Mouse (Mus musculus) naive thymus-derived CD4-positive, alpha-beta T cell, adult 2 months (primary cell): ENCODE data around the gene Pde6b.

Source experiments
- DNase-seq: peaks from one replicate; pipeline ENCODE4 v3.0.0-alpha.2; 2011; ENCODE audit warnings: low read depth

The Pde6b gene

DNA sequence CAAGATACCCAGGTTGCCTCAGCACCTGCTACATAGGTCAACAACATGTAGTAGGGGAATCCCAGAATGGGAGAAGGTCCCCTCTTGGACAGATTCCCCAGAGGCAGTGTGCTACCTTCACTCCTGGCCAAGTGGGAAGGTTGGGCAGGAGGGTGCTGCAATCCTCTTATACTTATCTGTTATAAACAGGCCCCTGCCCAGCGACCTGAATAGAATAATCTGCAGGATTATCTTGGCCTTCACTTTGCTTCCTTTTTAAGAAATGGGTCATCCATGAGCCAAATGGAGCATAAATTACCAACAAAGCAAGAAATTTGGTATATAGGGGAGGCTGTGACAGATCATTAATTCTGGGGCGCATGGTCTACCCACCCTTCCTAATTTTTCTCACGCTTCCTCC is 1.6 kb downstream of the Pde6b start:
- no peak for DNase-seq

- DNase-seq, result no peak
Observed at GRCm38 (mm10) chr5:108403453-108403852, 15.3 kb downstream of the Pde6b start.

- DNase-seq, result no peak
Observed at GRCm38 (mm10) chr5:108405460-108405859, 17.3 kb downstream of the Pde6b start.

GRCm38 (mm10) chr5:108406977-108407376 is 18.8 kb downstream of the Pde6b start:
- no peak for DNase-seq

- no peak for DNase-seq
Observed at GRCm38 (mm10) chr5:108414711-108415110, 26.5 kb downstream of the Pde6b start.

- DNase-seq, result no peak
Observed at GRCm38 (mm10) chr5:108422741-108423140, 34.5 kb downstream of the Pde6b start.

DNA sequence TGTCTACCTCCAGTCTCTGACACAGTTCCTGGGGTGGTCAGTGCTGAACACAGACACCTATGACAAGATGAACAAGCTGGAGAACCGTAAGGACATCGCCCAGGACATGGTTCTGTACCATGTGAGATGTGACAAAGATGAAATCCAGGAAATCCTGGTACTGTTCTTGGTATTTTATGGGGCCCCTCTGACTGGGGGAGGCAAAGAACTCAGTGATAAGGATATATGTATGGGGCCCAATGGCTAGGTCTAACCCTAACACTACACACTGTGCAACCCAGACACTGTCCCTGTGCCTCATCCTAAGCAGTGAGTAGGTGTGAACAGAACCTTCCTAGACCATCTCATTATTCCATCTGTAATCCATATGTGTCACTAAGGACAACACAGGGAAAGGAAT is 35.2 kb downstream of the Pde6b start:
- DNase-seq, result no peak

GRCm38 (mm10) chr5:108427186-108427585 is 39.0 kb downstream of the Pde6b start:
- DNase-seq, result peak; percentile 66

DNA sequence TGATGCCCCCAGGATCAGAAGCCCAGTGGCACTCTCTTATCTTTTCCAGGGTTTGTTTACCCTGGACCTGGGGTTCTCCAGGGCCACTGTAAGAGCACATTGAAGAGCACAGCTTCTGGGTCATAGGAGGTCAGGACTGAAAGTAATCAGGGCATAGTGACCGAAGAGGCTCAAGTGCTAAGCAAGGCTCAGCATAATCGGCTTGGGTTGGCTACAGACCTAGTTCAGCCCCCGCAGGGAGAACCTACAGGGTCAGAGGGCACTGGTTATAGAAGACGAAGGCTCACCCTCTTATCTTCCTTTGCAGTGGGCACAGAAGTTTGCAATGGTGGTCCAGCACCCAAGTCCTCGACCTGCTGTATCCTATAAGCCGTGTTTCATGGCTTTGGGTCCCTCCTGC is 43.0 kb downstream of the Pde6b start:
- no peak for DNase-seq

DNA sequence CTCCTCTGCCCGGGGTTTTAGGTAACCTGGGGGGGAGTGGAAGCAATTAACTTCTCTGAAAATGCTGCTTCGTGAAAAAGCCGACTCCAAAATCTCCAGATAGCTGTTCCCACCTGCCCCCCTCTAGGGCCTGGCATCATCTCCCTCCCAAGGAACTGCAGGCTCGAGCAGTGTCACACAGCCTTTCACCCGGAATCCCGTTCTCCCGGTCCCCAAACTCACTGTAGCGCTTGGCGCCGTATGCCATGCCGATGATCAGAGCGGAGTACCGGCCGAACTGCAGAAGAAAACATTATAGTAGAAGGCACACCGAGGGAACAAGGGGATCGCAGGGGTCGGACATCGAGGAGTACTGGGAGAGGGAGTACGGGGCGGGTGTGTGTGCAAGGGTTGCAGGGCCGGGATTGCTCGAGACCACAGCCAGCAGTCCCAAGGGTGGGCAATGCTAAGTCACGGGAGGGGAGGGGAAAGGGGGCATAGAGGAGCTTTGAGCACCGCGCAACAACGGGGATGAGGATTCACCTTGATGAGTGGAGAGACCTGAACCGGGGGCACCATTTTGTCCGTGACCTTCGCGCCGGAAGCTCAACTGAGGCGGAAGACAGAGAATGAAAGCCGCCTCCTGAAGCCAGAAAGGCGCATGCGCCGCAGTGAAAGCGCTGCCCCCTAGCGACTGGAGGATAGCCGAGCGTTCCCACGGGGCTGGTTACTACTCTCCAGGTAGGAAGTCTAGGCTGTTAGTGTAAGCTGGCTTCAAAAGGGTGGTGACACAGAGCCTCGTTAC is 45.8 kb downstream of the Pde6b start, which contains the start of gene Atp5k:
TSS of gene Atp5k (minus strand) at position 645 of the 784 bp plus-strand sequence.
- DNase-seq, result peak; percentile 96

DNA sequence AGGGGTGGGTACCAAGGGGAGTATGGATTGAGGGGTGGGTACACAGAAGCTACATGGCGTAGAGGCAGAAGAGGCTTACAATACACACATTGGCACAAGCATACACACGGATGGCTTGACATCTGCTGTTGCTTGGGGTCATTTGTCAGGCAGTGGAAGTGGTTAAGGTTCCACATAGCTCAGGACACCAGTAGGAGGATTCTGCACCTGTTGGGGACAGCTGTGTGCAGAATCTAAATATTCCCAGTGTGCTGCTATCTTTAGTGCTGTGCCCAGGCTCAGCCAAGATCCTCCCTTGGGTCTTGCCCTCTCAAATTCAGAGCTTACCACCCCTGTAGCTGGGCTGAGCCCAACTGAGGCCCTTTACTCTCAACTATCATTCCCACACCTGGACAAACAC is 47.9 kb downstream of the Pde6b start:
- no peak for DNase-seq

GRCm38 (mm10) chr5:108446973-108447372 is 58.8 kb downstream of the Pde6b start:
- DNase-seq, result no peak

DNA sequence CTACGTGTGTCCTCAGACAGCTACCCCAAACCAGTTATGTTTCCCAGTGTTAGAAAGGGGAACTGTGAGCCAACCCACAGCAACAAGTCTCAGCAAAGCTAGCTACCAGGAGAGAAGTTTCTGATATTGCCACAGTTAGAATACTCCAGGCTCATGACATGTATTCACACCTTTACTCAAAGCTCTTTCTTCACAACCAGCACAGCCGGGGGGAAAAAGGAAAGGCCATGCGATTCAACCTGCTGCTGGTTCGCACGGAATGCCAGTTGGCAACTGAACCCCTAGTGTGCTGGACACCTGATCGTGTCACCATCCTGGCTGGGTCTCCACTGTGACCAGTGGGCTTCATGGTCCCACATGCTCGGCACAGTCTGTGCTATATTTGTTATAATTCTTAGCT is 59.7 kb downstream of the Pde6b start:
- no peak for DNase-seq

GRCm38 (mm10) chr5:108448785-108449668 is 60.8 kb downstream of the Pde6b start, which contains the start of gene Mfsd7a:
Gene Mfsd7a (minus strand): TSS chr5:108448891.
- no peak for DNase-seq

DNA sequence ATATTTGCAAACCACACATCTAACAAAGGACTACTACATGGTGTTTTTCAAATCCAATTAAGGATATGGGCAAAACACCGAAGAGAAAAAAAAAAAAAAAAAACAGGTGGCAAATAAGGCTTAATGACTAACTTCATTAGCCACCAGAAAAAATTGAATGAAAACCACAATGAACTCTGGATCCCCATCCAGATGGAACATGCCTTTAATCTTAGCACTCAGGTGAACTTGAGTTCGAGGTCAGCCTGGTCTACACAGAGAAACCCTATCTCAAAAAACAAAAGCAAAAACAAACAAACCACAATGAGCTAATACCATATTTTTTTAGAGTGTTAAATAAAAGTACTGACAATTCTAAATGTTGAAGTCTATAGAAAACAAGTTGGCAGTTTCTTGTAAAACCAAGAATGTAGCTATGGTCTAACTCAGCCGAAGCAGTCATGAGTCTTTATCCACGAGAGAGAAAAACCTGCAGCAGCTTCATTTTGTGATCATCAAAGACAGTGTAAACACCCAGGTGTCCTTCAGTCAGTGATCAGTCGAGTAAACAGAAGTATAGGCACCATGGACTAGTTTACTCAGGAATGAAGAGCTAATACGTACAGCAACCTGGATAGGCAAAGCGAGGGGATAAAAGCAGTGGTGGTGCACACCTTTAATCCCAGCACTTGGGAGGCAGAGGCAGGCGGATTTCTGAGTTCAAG is 62.8 kb downstream of the Pde6b start:
- DNase-seq, result no peak

GRCm38 (mm10) chr5:108451611-108452010 is 63.4 kb downstream of the Pde6b start:
- no peak for DNase-seq

GRCm38 (mm10) chr5:108452422-108452821 is 64.2 kb downstream of the Pde6b start:
- no peak for DNase-seq

DNA sequence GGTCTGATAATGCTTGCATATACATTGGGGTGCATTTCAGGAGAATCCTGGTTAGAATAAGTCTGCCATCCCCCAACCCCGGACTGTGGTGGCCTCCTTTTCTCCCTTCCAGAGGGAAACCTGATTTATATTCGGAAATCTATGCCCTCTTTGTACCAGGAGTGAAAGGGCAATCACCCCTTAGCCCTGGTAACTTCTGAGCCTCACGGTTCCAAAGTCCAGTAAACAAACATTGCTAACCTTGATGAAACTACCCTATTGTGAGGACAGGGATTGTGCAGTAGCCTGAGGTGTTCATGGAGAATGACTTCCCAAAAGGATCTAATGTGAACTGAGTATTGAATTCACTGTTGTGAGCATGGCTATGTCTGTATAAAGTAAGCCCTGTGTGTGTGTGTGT is 65.9 kb downstream of the Pde6b start:
- no peak for DNase-seq

- DNase-seq, result peak; percentile 30
Observed at GRCm38 (mm10) chr5:108458706-108459105, 70.5 kb downstream of the Pde6b start.

DNA sequence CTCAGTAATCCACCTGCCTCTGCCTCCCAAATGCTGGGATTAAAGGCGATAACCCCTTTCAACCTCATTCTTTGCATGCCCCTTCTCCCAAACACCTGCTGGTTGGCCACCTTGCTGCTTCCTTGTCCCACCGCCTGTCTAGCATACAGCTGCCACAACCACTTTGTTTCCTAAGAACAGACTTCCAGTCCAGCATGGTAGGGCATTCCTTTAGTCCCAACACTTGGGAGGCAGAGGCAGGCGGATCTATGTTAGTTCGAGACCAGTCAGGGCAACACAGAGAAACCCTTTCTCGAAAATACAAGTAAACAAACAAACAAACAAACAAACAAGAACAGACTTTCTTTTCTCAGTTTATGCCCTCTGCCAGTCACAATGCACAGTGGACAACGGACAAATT is 72.3 kb downstream of the Pde6b start:
- no peak for DNase-seq

GRCm38 (mm10) chr5:108461082-108462065 is 73.2 kb downstream of the Pde6b start, which contains the start of gene Pcgf3:
Gene Pcgf3 (plus strand): TSS chr5:108461232.
- peak; percentile 98 for DNase-seq
